Mouse (Mus musculus) thymus, postnatal 10 days (tissue): ENCODE measurements around the gene 2410002F23Rik.
"Not testable (repeated sequence)": the region's sequence is repeated elsewhere in the genome, so short reads cannot be mapped to it uniquely, and the experiment has no call there.

Experiments used
- DNase-seq, 2 experiments: peaks; one replicate each; pipeline ENCODE4 v3.0.0; 2021; ENCODE audit warnings: low spot score in 2 of 2

The 2410002F23Rik gene

GRCm38 (mm10) chr7:44262791-44263643, 16.5 kb downstream of the 2410002F23Rik start:
- peak; percentile 83 to 95 for DNase-seq

- no peak for DNase-seq
Measured at GRCm38 (mm10) chr7:44268117-44268516, 21.6 kb downstream of the 2410002F23Rik start.

GRCm38 (mm10) chr7:44269397-44269796, 22.9 kb downstream of the 2410002F23Rik start:
- DNase-seq, result no peak

GRCm38 (mm10) chr7:44271309-44271708, 24.8 kb downstream of the 2410002F23Rik start:
- DNase-seq, result no peak

- no peak for DNase-seq
Measured at GRCm38 (mm10) chr7:44272546-44272945, 26.0 kb downstream of the 2410002F23Rik start.

- DNase-seq, result no peak
Measured at GRCm38 (mm10) chr7:44273446-44273845, 26.9 kb downstream of the 2410002F23Rik start.

- DNase-seq, result no peak
Measured at GRCm38 (mm10) chr7:44274096-44274495, 27.6 kb downstream of the 2410002F23Rik start.

- no peak for DNase-seq
Measured at GRCm38 (mm10) chr7:44275546-44275945, 29.0 kb downstream of the 2410002F23Rik start.

GRCm38 (mm10) chr7:44276461-44277249, 30.1 kb downstream of the 2410002F23Rik start:
- no peak for DNase-seq

- no peak for DNase-seq
Measured at GRCm38 (mm10) chr7:44277250-44277622, 30.7 kb downstream of the 2410002F23Rik start.

- no peak for DNase-seq
Measured at GRCm38 (mm10) chr7:44280959-44281358, 34.4 kb downstream of the 2410002F23Rik start.

GRCm38 (mm10) chr7:44281586-44281985, 35.1 kb downstream of the 2410002F23Rik start:
- DNase-seq, result no peak

GRCm38 (mm10) chr7:44287760-44288159, 41.2 kb downstream of the 2410002F23Rik start:
- no peak for DNase-seq

- DNase-seq, result no peak
Measured at GRCm38 (mm10) chr7:44290986-44291385, 44.5 kb downstream of the 2410002F23Rik start.

- no peak for DNase-seq
Measured at GRCm38 (mm10) chr7:44291418-44291817, 44.9 kb downstream of the 2410002F23Rik start.

GRCm38 (mm10) chr7:44297501-44297900, 51.0 kb downstream of the 2410002F23Rik start:
- not testable (repeated sequence) for DNase-seq
